Comparison of ENCODE assay signal across 9 mouse cellular contexts in genomic region chr14:7944349-7945039, GRCm38 (mm10). TPM values are rescaled to one million over a fixed set of nuclear protein-coding genes. Genes with fewer than 3 reads are reported as not detected.
DNase-seq lines count a peak whose midpoint lies in the region; ATAC-seq and TF ChIP-seq lines count a peak whose summit lies in the region.
"Had no signal": no experiment of that assay in that cellular context is flagged by ENCODE, and none has a peak within 500 bp of the region (broad histone marks: within the 10 kb centered on the region; RNA-seq: fewer than 3 reads in every experiment).

No protein-coding gene starts in this region.

- H3K27me3 ChIP-seq in midbrain, embryonic 10.5 days (ENCODE audit: low read depth, poor library complexity, severe bottlenecking), result no peaks in the 10 kb centered on the region
- H3K27me3 ChIP-seq in midbrain, embryonic 16.5 days (ENCODE audit: control insufficient read depth, insufficient read depth, low read depth, low read length), result no peaks in the 10 kb centered on the region
- H3K27me3 ChIP-seq: Patski had no signal

- no peak overlapping the region for H3K4me2 ChIP-seq in midbrain, embryonic 16.5 days (ENCODE audit: low read length)

- TF ChIP-seq CTCF in layer of hippocampus, adult 2 months (conservative IDR thresholded peaks at IDR 0.05), result peak; percentile 77

- peak overlapping the region; percentile 28; the same call in 1 of the 2 replicates for H3K27ac ChIP-seq in midbrain, embryonic 10.5 days (replicated peaks)
- H3K27ac ChIP-seq in midbrain, embryonic 16.5 days (ENCODE audit: low read length), result no peak overlapping the region
- peak overlapping the region; percentile 72; the same call in 1 of the 2 replicates for H3K27ac ChIP-seq in layer of hippocampus, adult 2 months

- peaks cover 64% of the 10 kb centered on the region for H3K36me3 ChIP-seq in midbrain, embryonic 10.5 days
- H3K36me3 ChIP-seq in midbrain, embryonic 16.5 days (ENCODE audit: control insufficient read depth, insufficient read depth, low read length), result peaks cover 26% of the 10 kb centered on the region

- peak; percentile 39 for DNase-seq in embryo, embryonic 11 days
- no peak for DNase-seq in embryo, embryonic 9.5 days (ENCODE audit: extremely low spot score)
- DNase-seq in midbrain, embryonic 10.5 days (ENCODE audit: low spot score), result no peak
- DNase-seq in layer of hippocampus, adult 2 months (ENCODE audit: low spot score in 2 of 2), result peak; percentile 34 to 57
- peak; percentile 25 for DNase-seq in naive thymus-derived CD4-positive, alpha-beta T cell, adult 2 months (ENCODE audit: low read depth)
- DNase-seq in gastrocnemius, postnatal 4 days (ENCODE audit: low spot score in 2 of 2), result no peak
- no peak for DNase-seq in urinary bladder, postnatal 25 days (ENCODE audit: low spot score)

- H3K9me3 ChIP-seq in midbrain, embryonic 10.5 days (replicated peaks), result no peaks in the 10 kb centered on the region
- H3K9me3 ChIP-seq in midbrain, embryonic 16.5 days (replicated peaks; ENCODE audit: control insufficient read depth, low read length, poor library complexity, severe bottlenecking), result no peaks in the 10 kb centered on the region

- WGBS in midbrain, embryonic 10.5 days, result 60% methylated on average over 8 of the region's 8 CpGs
- 59% methylated on average over 8 of the region's 8 CpGs for WGBS in midbrain, embryonic 16.5 days

- no peak overlapping the region for H3K4me3 ChIP-seq in midbrain, embryonic 10.5 days
- H3K4me3 ChIP-seq in midbrain, embryonic 16.5 days (ENCODE audit: low read depth, low read length), result no peak overlapping the region
- H3K4me3 ChIP-seq in layer of hippocampus, adult 2 months, result no peak overlapping the region

- peaks cover 3% of the 10 kb centered on the region; the same call in 1 of the 2 replicates for H3K4me1 ChIP-seq in midbrain, embryonic 10.5 days
- no peaks in the 10 kb centered on the region for H3K4me1 ChIP-seq in midbrain, embryonic 16.5 days (ENCODE audit: control insufficient read depth, insufficient read depth, low read length)

- H3K9ac ChIP-seq in midbrain, embryonic 16.5 days (ENCODE audit: low read depth, low read length), result no peak overlapping the region

- ATAC-seq in midbrain, embryonic 16.5 days, result no peak
- ATAC-seq: Patski had no signal

RNA-seq across cellular contexts. Expression of gene Gm45521, which starts 12.6 kb away (rescaled TPM):
- polyA plus RNA-seq in midbrain, embryonic 10.5 days (2016; fragmentation: Nextera tagmentation; extraction: Ambion mirVana), result 0.37 and 0.48 TPM in 2 replicates
- 0.48 and 0.99 TPM in 2 replicates for polyA plus RNA-seq in midbrain, embryonic 16.5 days (2015; fragmentation: Nextera tagmentation; extraction: Ambion mirVana)
- not detected for total RNA-seq in layer of hippocampus, adult 2 months (2021)
- not detected for total RNA-seq in gastrocnemius, postnatal 4 days (2021)
- polyA plus RNA-seq: Patski had no signal

RNA-seq across cellular contexts. Expression of gene Dnase1l3, which starts 49.9 kb away (rescaled TPM):
- polyA plus RNA-seq in midbrain, embryonic 10.5 days (2016; fragmentation: Nextera tagmentation; extraction: Ambion mirVana), result 0.05 TPM in 1 of 2 replicates, not detected in the other
- 0.04 and 0.07 TPM in 2 replicates for polyA plus RNA-seq in midbrain, embryonic 16.5 days (2015; fragmentation: Nextera tagmentation; extraction: Ambion mirVana)
- not detected for total RNA-seq in layer of hippocampus, adult 2 months (2021)
- total RNA-seq in gastrocnemius, postnatal 4 days (2021), result under 1 TPM; 0.07 to 0.10 TPM

RNA-seq across cellular contexts. Expression of gene Abhd6, which starts 58.2 kb away (rescaled TPM):
- polyA plus RNA-seq in midbrain, embryonic 10.5 days (2016; fragmentation: Nextera tagmentation; extraction: Ambion mirVana), result 14.7 and 16.6 TPM in 2 replicates
- polyA plus RNA-seq in midbrain, embryonic 16.5 days (2015; fragmentation: Nextera tagmentation; extraction: Ambion mirVana), result 42.8 and 42.9 TPM in 2 replicates
- 10 to 100 TPM; 77.1 to 78.0 TPM for total RNA-seq in layer of hippocampus, adult 2 months (2021)
- total RNA-seq in gastrocnemius, postnatal 4 days (2021), result 1 to 10 TPM; 2.4 to 3.8 TPM

Comparison
In these comparisons a context has a peak if more than half of its experiments do, and no peak if none do; other contexts are left out.
1. DNase-seq: peak in embryo, embryonic 11 days (single experiment), layer of hippocampus, adult 2 months (2 of 2) and naive thymus-derived CD4-positive, alpha-beta T cell, adult 2 months (single experiment); none in embryo, embryonic 9.5 days (single experiment), midbrain, embryonic 10.5 days (single experiment), gastrocnemius, postnatal 4 days (0 of 2) and urinary bladder, postnatal 25 days (single experiment).
2. RNA of gene Abhd6, which starts 58.2 kb away (total RNA-seq): 77.1 to 78.0 TPM in layer of hippocampus, adult 2 months; 2.4 to 3.8 TPM in gastrocnemius, postnatal 4 days; every median in the first group is over 10 times any median in the second.